Mouse (Mus musculus): Measurements from ENCODE around the gene Fam110a. TPM values are rescaled to one million over a fixed set of nuclear protein-coding genes. Genes with fewer than 3 reads are reported as not detected.

Fam110a gene
- total and polyA plus RNA-seq, 3 experiments: 4.3 to 6.6 (median 4.7) TPM

GRCm38 (mm10) chr2:152010251-152010650, 30.2 kb upstream of the Fam110a start:
- Histone ChIP-seq H3K4me1 (ENCODE audit: control insufficient read depth, insufficient read depth, low read length) (peaks cover 5% of the 10 kb centered on the region), H3K4me3 (no peak overlapping the region), H3K79me2 (replicated peaks; ENCODE audit: control insufficient read depth, insufficient read depth, low read length) (no peaks in the 10 kb centered on the region), H3K27ac (no peak overlapping the region), H3K27me3 (ENCODE audit: control insufficient read depth, insufficient read depth, low read length) (no peaks in the 10 kb centered on the region), H3K9ac (ENCODE audit: low read depth, low read length) (no peak overlapping the region), H3K36me3 (ENCODE audit: control insufficient read depth, insufficient read depth, low read length) (no peaks in the 10 kb centered on the region)
- WGBS: 80% methylated on average over 9 of the region's 9 CpGs
- TF ChIP-seq EP300 (IDR thresholded peaks at IDR 0.05; ENCODE audit: insufficient read depth, low read depth, low read length) (no peak), POLR2A (IDR thresholded peaks at IDR 0.05; ENCODE audit: insufficient read depth, low read depth, low read length) (no peak), CTCF (IDR thresholded peaks at IDR 0.05) (no peak)
- intact Hi-C loops (cut with DNase I): no loop called here
- no peak for DNase-seq

GRCm38 (mm10) chr2:152009061-152009779, 29.2 kb upstream of the Fam110a start:
- no peak for DNase-seq
- TF ChIP-seq POLR2A (IDR thresholded peaks at IDR 0.05; ENCODE audit: insufficient read depth, low read depth, low read length) (no peak), EP300 (IDR thresholded peaks at IDR 0.05; ENCODE audit: insufficient read depth, low read depth, low read length) (no peak), CTCF (IDR thresholded peaks at IDR 0.05) (no peak)
- intact Hi-C loops (cut with DNase I): no loop called here
- Histone ChIP-seq H3K4me1 (ENCODE audit: control insufficient read depth, insufficient read depth, low read length) (peaks cover 5% of the 10 kb centered on the region), H3K36me3 (ENCODE audit: control insufficient read depth, insufficient read depth, low read length) (no peaks in the 10 kb centered on the region), H3K27me3 (ENCODE audit: control insufficient read depth, insufficient read depth, low read length) (no peaks in the 10 kb centered on the region), H3K79me2 (replicated peaks; ENCODE audit: control insufficient read depth, insufficient read depth, low read length) (no peaks in the 10 kb centered on the region), H3K27ac (no peak overlapping the region), H3K9ac (ENCODE audit: low read depth, low read length) (no peak overlapping the region), H3K4me3 (no peak overlapping the region)
- WGBS: 66% methylated on average over 15 of the region's 15 CpGs

- Histone ChIP-seq H3K27ac (no peak overlapping the region), H3K4me1 (ENCODE audit: control insufficient read depth, insufficient read depth, low read length) (peaks cover 5% of the 10 kb centered on the region), H3K27me3 (ENCODE audit: control insufficient read depth, insufficient read depth, low read length) (no peaks in the 10 kb centered on the region), H3K9ac (ENCODE audit: low read depth, low read length) (no peak overlapping the region), H3K79me2 (replicated peaks; ENCODE audit: control insufficient read depth, insufficient read depth, low read length) (no peaks in the 10 kb centered on the region), H3K36me3 (ENCODE audit: control insufficient read depth, insufficient read depth, low read length) (no peaks in the 10 kb centered on the region), H3K4me3 (no peak overlapping the region)
- intact Hi-C loops (cut with DNase I): no loop called here
- 62% methylated on average over 10 of the region's 10 CpGs for WGBS
- peak in 1 of 2 experiments; percentile 49 for DNase-seq
- TF ChIP-seq EP300 (IDR thresholded peaks at IDR 0.05; ENCODE audit: insufficient read depth, low read depth, low read length): no peak
- TF ChIP-seq CTCF (IDR thresholded peaks at IDR 0.05): peak; percentile 62
Measured at GRCm38 (mm10) chr2:152007783-152008182, 27.8 kb upstream of the Fam110a start.

GRCm38 (mm10) chr2:152002529-152002928, 22.5 kb upstream of the Fam110a start:
- no peak overlapping the region for H3K9ac ChIP-seq (ENCODE audit: low read depth, low read length)
- H3K27me3 ChIP-seq (ENCODE audit: control insufficient read depth, insufficient read depth, low read length): no peaks in the 10 kb centered on the region
- H3K36me3 ChIP-seq (ENCODE audit: control insufficient read depth, insufficient read depth, low read length): no peaks in the 10 kb centered on the region
- WGBS: 35% methylated on average over 6 of the region's 6 CpGs
- no peaks in the 10 kb centered on the region for H3K79me2 ChIP-seq (replicated peaks; ENCODE audit: control insufficient read depth, insufficient read depth, low read length)
- no peak overlapping the region for H3K4me3 ChIP-seq
- DNase-seq: no peak
- H3K27ac ChIP-seq: no peak overlapping the region
- intact Hi-C loops (cut with DNase I): no loop called here
- TF ChIP-seq EP300 (IDR thresholded peaks at IDR 0.05; ENCODE audit: insufficient read depth, low read depth, low read length) (no peak), CTCF (IDR thresholded peaks at IDR 0.05) (no peak), POLR2A (IDR thresholded peaks at IDR 0.05; ENCODE audit: insufficient read depth, low read depth, low read length) (no peak)
- peaks cover 8% of the 10 kb centered on the region for H3K4me1 ChIP-seq (ENCODE audit: control insufficient read depth, insufficient read depth, low read length)

GRCm38 (mm10) chr2:152000735-152001134, 20.7 kb upstream of the Fam110a start:
- intact Hi-C loops (cut with DNase I): no loop called here
- Histone ChIP-seq H3K27ac (no peak overlapping the region), H3K9ac (ENCODE audit: low read depth, low read length) (no peak overlapping the region), H3K4me3 (no peak overlapping the region), H3K36me3 (ENCODE audit: control insufficient read depth, insufficient read depth, low read length) (no peaks in the 10 kb centered on the region), H3K79me2 (replicated peaks; ENCODE audit: control insufficient read depth, insufficient read depth, low read length) (no peaks in the 10 kb centered on the region), H3K27me3 (ENCODE audit: control insufficient read depth, insufficient read depth, low read length) (no peaks in the 10 kb centered on the region), H3K4me1 (ENCODE audit: control insufficient read depth, insufficient read depth, low read length) (peaks cover 8% of the 10 kb centered on the region)
- TF ChIP-seq CTCF (IDR thresholded peaks at IDR 0.05) (no peak), POLR2A (IDR thresholded peaks at IDR 0.05; ENCODE audit: insufficient read depth, low read depth, low read length) (no peak), EP300 (IDR thresholded peaks at IDR 0.05; ENCODE audit: insufficient read depth, low read depth, low read length) (no peak)
- 79% methylated on average over 6 of the region's 6 CpGs for WGBS
- no peak for DNase-seq

- no peaks in the 10 kb centered on the region for H3K79me2 ChIP-seq (replicated peaks; ENCODE audit: control insufficient read depth, insufficient read depth, low read length)
Measured at GRCm38 (mm10) chr2:152000291-152000679, 20.3 kb upstream of the Fam110a start.

More at GRCm38 (mm10) chr2:152000291-152000679, 20.3 kb upstream of the Fam110a start:
- no peak for DNase-seq
- Histone ChIP-seq H3K9ac (ENCODE audit: low read depth, low read length) (no peak overlapping the region), H3K27me3 (ENCODE audit: control insufficient read depth, insufficient read depth, low read length) (no peaks in the 10 kb centered on the region), H3K36me3 (ENCODE audit: control insufficient read depth, insufficient read depth, low read length) (no peaks in the 10 kb centered on the region), H3K4me1 (ENCODE audit: control insufficient read depth, insufficient read depth, low read length) (peaks cover 8% of the 10 kb centered on the region), H3K27ac (no peak overlapping the region), H3K4me3 (no peak overlapping the region)
- WGBS: 53% methylated on average over 3 of the region's 3 CpGs
- TF ChIP-seq POLR2A (IDR thresholded peaks at IDR 0.05; ENCODE audit: insufficient read depth, low read depth, low read length): no peak
- no peak for TF ChIP-seq CTCF (IDR thresholded peaks at IDR 0.05)
- no peak for TF ChIP-seq EP300 (IDR thresholded peaks at IDR 0.05; ENCODE audit: insufficient read depth, low read depth, low read length)
- intact Hi-C loops (cut with DNase I): no loop called here

All from heart, adult 2 months (tissue).